Mouse (Mus musculus) kidney, postnatal 4 days (tissue): Measurements from ENCODE around the gene Abcc5.
"Not testable (repeated sequence)": the region's sequence is repeated elsewhere in the genome, so short reads cannot be mapped to it uniquely, and the experiment has no call there.

ENCODE experiments used
- DNase-seq, 2 experiments: peaks; one replicate each; pipeline ENCODE4 v3.0.0; 2021; ENCODE audit warnings: mixed read lengths in 2 of 2

Abcc5 gene

GRCm38 (mm10) chr16:20425855-20426598 is at the start of gene Abcc5:
Gene Abcc5, minus strand, starts transcription at chr16:20426394.
- peak; percentile 91 to 94 for DNase-seq

- DNase-seq, result no peak
Measured at GRCm38 (mm10) chr16:20475335-20475734, 49.1 kb upstream of the Abcc5 start.

GRCm38 (mm10) chr16:20474786-20475185 is 48.6 kb upstream of the Abcc5 start:
- DNase-seq, result no peak

- DNase-seq, result no peak
Measured at GRCm38 (mm10) chr16:20474211-20474610, 48.0 kb upstream of the Abcc5 start.

GRCm38 (mm10) chr16:20473748-20474147 is 47.6 kb upstream of the Abcc5 start:
- no peak for DNase-seq

GRCm38 (mm10) chr16:20471686-20472085 is 45.5 kb upstream of the Abcc5 start:
- DNase-seq, result no peak

GRCm38 (mm10) chr16:20470981-20471380 is 44.8 kb upstream of the Abcc5 start:
- DNase-seq, result no peak

- DNase-seq, result no peak
Measured at GRCm38 (mm10) chr16:20464725-20465124, 38.5 kb upstream of the Abcc5 start.

- DNase-seq, result not testable (repeated sequence)
Measured at GRCm38 (mm10) chr16:20458736-20459135, 32.5 kb upstream of the Abcc5 start.

- no peak for DNase-seq
Measured at GRCm38 (mm10) chr16:20456106-20456505, 29.9 kb upstream of the Abcc5 start.

- no peak for DNase-seq
Measured at GRCm38 (mm10) chr16:20454155-20454654, 28.0 kb upstream of the Abcc5 start.

GRCm38 (mm10) chr16:20451774-20452173 is 25.6 kb upstream of the Abcc5 start:
- DNase-seq, result no peak

GRCm38 (mm10) chr16:20445871-20446270 is 19.7 kb upstream of the Abcc5 start:
- no peak for DNase-seq

GRCm38 (mm10) chr16:20444831-20445388 is 18.7 kb upstream of the Abcc5 start:
- DNase-seq, result no peak

- no peak for DNase-seq
Measured at GRCm38 (mm10) chr16:20442871-20443270, 16.7 kb upstream of the Abcc5 start.

- no peak for DNase-seq
Measured at GRCm38 (mm10) chr16:20438673-20439415, 12.7 kb upstream of the Abcc5 start.

- not testable (repeated sequence) for DNase-seq
Measured at GRCm38 (mm10) chr16:20438046-20438445, 11.9 kb upstream of the Abcc5 start.

GRCm38 (mm10) chr16:20436281-20436680 is 10.1 kb upstream of the Abcc5 start:
- DNase-seq, result no peak

- DNase-seq, result no peak
Measured at GRCm38 (mm10) chr16:20429328-20429727, 3.1 kb upstream of the Abcc5 start.

GRCm38 (mm10) chr16:20427566-20427965 is 1.4 kb upstream of the Abcc5 start:
- DNase-seq, result no peak

- DNase-seq, result peak; percentile 16 to 21
Measured at GRCm38 (mm10) chr16:20424719-20425650, 1.2 kb downstream of the Abcc5 start.

GRCm38 (mm10) chr16:20424226-20424663 is 1.9 kb downstream of the Abcc5 start:
- no peak for DNase-seq
